In genomic region chr2:170873382-170873781, GRCm38 (mm10) we compare ENCODE assay signal across 8 mouse cellular contexts.
DNase-seq lines count a peak whose midpoint lies in the region; ATAC-seq and TF ChIP-seq lines count a peak whose summit lies in the region.

No protein-coding gene starts in this region.

- no peak overlapping the region for H3K9ac ChIP-seq in intestine, embryonic 14.5 days (ENCODE audit: low read length)
- H3K9ac ChIP-seq in intestine, embryonic 16.5 days (ENCODE audit: low read depth, low read length), result no peak overlapping the region
- H3K9ac ChIP-seq in embryonic facial prominence, embryonic 11.5 days (replicated peaks; ENCODE audit: low read length), result no peak overlapping the region

- TF ChIP-seq CTCF in bone marrow, adult 2 months (IDR thresholded peaks at IDR 0.05; ENCODE audit: control insufficient read depth, insufficient read depth, low read length), result peak; percentile 29; the same call in 1 of the 2 replicates

- no peak for TF ChIP-seq POLR2A in bone marrow, adult 2 months (IDR thresholded peaks at IDR 0.05; ENCODE audit: borderline replicate concordance, control insufficient read depth, low read depth, low read length)

- H3K4me1 ChIP-seq in intestine, embryonic 14.5 days (replicated peaks; ENCODE audit: control insufficient read depth, insufficient read depth, low read length), result no peaks in the 10 kb centered on the region
- H3K4me1 ChIP-seq in intestine, embryonic 16.5 days (ENCODE audit: control insufficient read depth, insufficient read depth, low read length), result no peaks in the 10 kb centered on the region
- no peaks in the 10 kb centered on the region for H3K4me1 ChIP-seq in bone marrow, adult 2 months (ENCODE audit: control insufficient read depth, insufficient read depth, low read length)
- H3K4me1 ChIP-seq in embryonic facial prominence, embryonic 11.5 days (ENCODE audit: control insufficient read depth, insufficient read depth, low read length), result no peaks in the 10 kb centered on the region

- 13% methylated on average over 8 of the region's 8 CpGs for WGBS in intestine, embryonic 14.5 days
- WGBS in intestine, embryonic 16.5 days, result 14% methylated on average over 8 of the region's 8 CpGs
- 7% methylated on average over 8 of the region's 8 CpGs for WGBS in bone marrow, adult 2 months
- WGBS in embryonic facial prominence, embryonic 11.5 days, result 15% methylated on average over 8 of the region's 8 CpGs

- DNase-seq in intestine, embryonic 14.5 days (ENCODE audit: low spot score), result peak; percentile 95
- DNase-seq in embryonic facial prominence, embryonic 11.5 days (ENCODE audit: low spot score), result peak; percentile 85
- DNase-seq in left cerebral cortex, postnatal 14 days (ENCODE audit: low spot score in 2 of 2), result peak; percentile 79 to 90
- peak; percentile 78 for DNase-seq in ovary, postnatal 10 days (ENCODE audit: low spot score)
- DNase-seq in thymus, postnatal 4 days, result peak; percentile 77

- H3K27me3 ChIP-seq in intestine, embryonic 14.5 days (replicated peaks; ENCODE audit: control insufficient read depth, insufficient read depth, low read length), result 0 out of 2 replicates have a peak, but pooled peaks cover under 1% of the 10 kb centered on the region
- 0 out of 2 replicates have a peak, but pooled peaks cover 3% of the 10 kb centered on the region for H3K27me3 ChIP-seq in intestine, embryonic 16.5 days (replicated peaks; ENCODE audit: control insufficient read depth, insufficient read depth, low read length)
- H3K27me3 ChIP-seq in embryonic facial prominence, embryonic 11.5 days (ENCODE audit: control insufficient read depth, insufficient read depth, low read length), result no peaks in the 10 kb centered on the region

- intact Hi-C loops in left cerebral cortex, postnatal 14 days (cut with DNase I), result loop anchor here (2.0 kb wide), 1 partner anchor 277 kb away; no protein-coding TSS in a partner anchor

- H3K9me3 ChIP-seq in intestine, embryonic 14.5 days (ENCODE audit: control insufficient read depth, low read length), result no peaks in the 10 kb centered on the region
- H3K9me3 ChIP-seq in intestine, embryonic 16.5 days (ENCODE audit: control insufficient read depth, low read length), result no peaks in the 10 kb centered on the region
- H3K9me3 ChIP-seq in embryonic facial prominence, embryonic 11.5 days (replicated peaks; ENCODE audit: control insufficient read depth, low read length), result no peaks in the 10 kb centered on the region

- no peak overlapping the region for H3K27ac ChIP-seq in intestine, embryonic 14.5 days (ENCODE audit: low read depth)
- no peak overlapping the region for H3K27ac ChIP-seq in intestine, embryonic 16.5 days (ENCODE audit: low read length)
- no peak overlapping the region for H3K27ac ChIP-seq in bone marrow, adult 2 months (ENCODE audit: control insufficient read depth, insufficient read depth, low read depth, low read length, poor library complexity)
- no peak overlapping the region for H3K27ac ChIP-seq in embryonic facial prominence, embryonic 11.5 days (replicated peaks; ENCODE audit: low read depth, low read length)

- no peak overlapping the region for H3K4me3 ChIP-seq in intestine, embryonic 14.5 days (ENCODE audit: low read depth, low read length)
- no peak overlapping the region for H3K4me3 ChIP-seq in intestine, embryonic 16.5 days (ENCODE audit: low read length)
- H3K4me3 ChIP-seq in bone marrow, adult 2 months (replicated peaks; ENCODE audit: control insufficient read depth, low read depth, low read length), result no peak overlapping the region
- no peak overlapping the region for H3K4me3 ChIP-seq in embryonic facial prominence, embryonic 11.5 days (ENCODE audit: low read depth, low read length)

- no peak for ATAC-seq in intestine, embryonic 14.5 days (replicated peaks; ENCODE audit: low FRiP score, low TSS enrichment, low read depth)
- ATAC-seq in intestine, embryonic 16.5 days, result no peak
- no peak for ATAC-seq in embryonic facial prominence, embryonic 11.5 days (replicated peaks; ENCODE audit: insufficient number of reproducible peaks, low FRiP score, low TSS enrichment, low read depth)
- peak; percentile 30 to 50; a peak in 1 of 4 replicates for ATAC-seq in hematopoietic stem cell, adult 5-6 weeks (replicated peaks in 1 of 2; ENCODE audit: insufficient read depth in 1 of 2, low FRiP score in 2 of 2, low TSS enrichment in 1 of 2, low read depth in 1 of 2, poor library complexity in 2 of 2, severe bottlenecking in 2 of 2)

- H3K4me2 ChIP-seq in intestine, embryonic 14.5 days (ENCODE audit: low read length), result no peak overlapping the region
- no peak overlapping the region for H3K4me2 ChIP-seq in intestine, embryonic 16.5 days (ENCODE audit: low read depth, low read length)
- H3K4me2 ChIP-seq in embryonic facial prominence, embryonic 11.5 days (ENCODE audit: low read depth, low read length), result no peak overlapping the region

- H3K36me3 ChIP-seq in intestine, embryonic 14.5 days (ENCODE audit: control insufficient read depth, insufficient read depth, low read length), result no peaks in the 10 kb centered on the region
- H3K36me3 ChIP-seq in intestine, embryonic 16.5 days (ENCODE audit: control insufficient read depth, insufficient read depth, low read length), result no peaks in the 10 kb centered on the region
- no peaks in the 10 kb centered on the region for H3K36me3 ChIP-seq in embryonic facial prominence, embryonic 11.5 days (replicated peaks; ENCODE audit: control insufficient read depth, insufficient read depth, low read depth, low read length)

Comparison
In these comparisons a context has a peak if more than half of its experiments do, and no peak if none do; other contexts are left out.
1. ATAC-seq: peak in hematopoietic stem cell, adult 5-6 weeks (2 of 2); none in intestine, embryonic 14.5 days (single experiment), intestine, embryonic 16.5 days (single experiment) and embryonic facial prominence, embryonic 11.5 days (single experiment).
2. Peak in every context shown above with its lines, with median percentiles within 50 percentile points of each other: DNase-seq.